Mouse (Mus musculus) megakaryocyte, embryonic 14.5 days (primary cell): Measurements from ENCODE around the gene Itgb8.

Experiments
- FLI1 ChIP-seq: IDR thresholded peaks from 2 replicates; pipeline ENCODE4 v1.6.1; 2012; ENCODE audit warnings: low read length, inconsistent platforms, mixed read lengths
- GATA1 ChIP-seq: IDR thresholded peaks from 3 replicates; pipeline ENCODE4 v1.6.1; 2012; ENCODE audit warnings: mixed read lengths, low read length, inconsistent platforms, borderline replicate concordance

DNA sequence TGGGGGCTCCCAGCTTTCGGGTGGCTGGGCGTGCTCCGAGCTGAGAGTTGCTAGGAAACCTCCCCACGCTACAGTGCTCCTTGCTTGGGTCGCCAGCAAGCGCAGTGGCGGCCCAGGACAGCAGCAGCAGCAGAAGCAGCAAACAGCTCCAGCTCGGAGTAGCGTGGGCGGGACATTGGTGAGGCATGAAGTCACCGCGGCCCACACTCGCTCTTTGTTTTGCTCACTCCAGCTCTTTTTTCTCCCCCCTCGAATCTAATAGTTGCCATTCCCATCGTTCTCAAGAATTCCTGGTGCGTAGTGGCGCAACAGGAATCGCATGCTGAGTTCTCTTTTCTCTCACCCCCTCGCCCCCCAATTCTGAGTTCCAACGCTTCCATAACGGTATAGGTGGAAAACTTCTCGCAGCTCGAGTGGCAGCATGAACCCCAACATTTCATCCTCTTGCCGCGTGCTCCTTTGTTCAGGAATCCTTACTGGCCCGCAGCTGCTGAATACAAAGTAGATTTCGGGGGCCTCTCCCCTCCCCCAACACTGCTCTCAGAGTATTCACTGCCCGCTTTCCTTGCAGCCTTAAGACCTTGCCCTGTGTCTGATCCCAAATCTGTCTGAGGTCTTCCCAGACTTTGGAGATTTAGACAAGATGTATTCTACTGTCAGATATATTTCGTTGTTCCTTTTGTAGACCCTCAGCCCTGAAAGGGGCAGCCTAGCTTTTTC lies at the start of gene Itgb8:
- TF ChIP-seq GATA1 (no peak), FLI1 (no peak)
